In the genomic region with DNA sequence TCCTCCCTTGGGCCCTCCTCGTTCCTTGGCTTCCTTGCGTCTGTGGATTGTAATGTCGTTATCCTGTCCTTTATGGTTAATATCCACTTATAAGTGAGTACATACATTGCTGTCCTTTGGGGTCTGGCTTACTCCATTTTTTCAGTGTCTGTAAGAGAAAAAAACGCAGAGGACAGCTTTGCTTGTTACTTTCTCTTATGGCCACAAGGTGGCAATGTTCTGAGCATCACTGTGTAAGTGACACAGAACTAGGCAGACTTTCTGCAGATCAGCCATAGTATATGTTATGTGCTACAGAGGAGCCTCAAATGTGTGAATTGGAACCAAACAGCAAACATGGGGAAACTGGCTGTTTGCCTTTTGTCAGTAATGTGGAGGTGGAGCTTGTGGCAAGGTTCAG, we compare ENCODE assay signal across 9 mouse cellular contexts. TPM values are rescaled to one million over a fixed set of nuclear protein-coding genes. Genes with fewer than 3 reads are reported as not detected.
DNase-seq lines count a peak whose midpoint lies in the region; ATAC-seq and TF ChIP-seq lines count a peak whose summit lies in the region.
"Had no signal": no experiment of that assay in that cellular context is flagged by ENCODE, and none has a peak within 500 bp of the region (broad histone marks: within the 10 kb centered on the region; RNA-seq: fewer than 3 reads in every experiment).

No protein-coding gene starts in this region.

- peak; percentile 90 for TF ChIP-seq CTCF in midbrain, postnatal 0 days (IDR thresholded peaks at IDR 0.05)

- WGBS in hindbrain, embryonic 13.5 days, result 37% methylated on average over 4 of the region's 4 CpGs
- 28% methylated on average over 4 of the region's 4 CpGs for WGBS in midbrain, postnatal 0 days

- DNase-seq in layer of hippocampus, adult 11-12 months (ENCODE audit: low spot score), result peak; percentile 23
- no peak for DNase-seq in layer of hippocampus, postnatal 36 days
- DNase-seq in adipocyte (ENCODE audit: low spot score), result peak; percentile 21
- DNase-seq in midbrain, postnatal 0 days (ENCODE audit: low spot score), result peak; percentile 82
- no peak for DNase-seq in yolk sac, embryonic 10.5 days (ENCODE audit: low spot score)
- DNase-seq in left cerebral cortex, adult 18-20 months (ENCODE audit: low spot score in 2 of 2), result no peak
- DNase-seq in adrenal gland, adult 18-20 months (ENCODE audit: low spot score in 2 of 2), result no peak

- H3K4me3 ChIP-seq in hindbrain, embryonic 13.5 days, result no peak overlapping the region
- no peak overlapping the region for H3K4me3 ChIP-seq in midbrain, postnatal 0 days (ENCODE audit: low read depth, low read length)
- H3K4me3 ChIP-seq: embryonic facial prominence, embryonic 15.5 days had no signal

- H3K27me3 ChIP-seq in hindbrain, embryonic 13.5 days, result no peaks in the 10 kb centered on the region
- H3K27me3 ChIP-seq in midbrain, postnatal 0 days (ENCODE audit: insufficient read depth, low read length), result no peaks in the 10 kb centered on the region

- no peak overlapping the region for H3K27ac ChIP-seq in hindbrain, embryonic 13.5 days
- no peak overlapping the region for H3K27ac ChIP-seq in midbrain, postnatal 0 days (ENCODE audit: low read depth, low read length)
- H3K27ac ChIP-seq: embryonic facial prominence, embryonic 15.5 days had no signal

- ATAC-seq in hindbrain, embryonic 13.5 days (ENCODE audit: low FRiP score), result peak; percentile 65
- ATAC-seq in midbrain, postnatal 0 days (ENCODE audit: low FRiP score), result peak; percentile 69; the same call in 1 of the 2 replicates

- no peak overlapping the region for H3K4me2 ChIP-seq in hindbrain, embryonic 13.5 days
- no peak overlapping the region for H3K4me2 ChIP-seq in midbrain, postnatal 0 days (ENCODE audit: low read depth, low read length, poor library complexity, severe bottlenecking)
- H3K4me2 ChIP-seq: embryonic facial prominence, embryonic 15.5 days had no signal

- no peaks in the 10 kb centered on the region for H3K9me3 ChIP-seq in hindbrain, embryonic 13.5 days
- no peaks in the 10 kb centered on the region for H3K9me3 ChIP-seq in midbrain, postnatal 0 days (ENCODE audit: low read length)
- H3K9me3 ChIP-seq: embryonic facial prominence, embryonic 15.5 days had no signal

- no peaks in the 10 kb centered on the region for H3K36me3 ChIP-seq in hindbrain, embryonic 13.5 days
- no peaks in the 10 kb centered on the region for H3K36me3 ChIP-seq in midbrain, postnatal 0 days (ENCODE audit: insufficient read depth, low read length)
- H3K36me3 ChIP-seq: embryonic facial prominence, embryonic 15.5 days had no signal

- peaks cover 29% of the 10 kb centered on the region for H3K4me1 ChIP-seq in hindbrain, embryonic 13.5 days (replicated peaks)
- no peaks in the 10 kb centered on the region; the same call in 1 of the 2 replicates for H3K4me1 ChIP-seq in midbrain, postnatal 0 days (ENCODE audit: insufficient read depth, low read length)

- no peak overlapping the region for H3K9ac ChIP-seq in hindbrain, embryonic 13.5 days
- no peak overlapping the region for H3K9ac ChIP-seq in midbrain, postnatal 0 days (replicated peaks; ENCODE audit: low read length, poor library complexity, severe bottlenecking)
- H3K9ac ChIP-seq: embryonic facial prominence, embryonic 15.5 days had no signal

RNA-seq across cellular contexts. Expression of a gene that starts 17.6 kb away (rescaled TPM):
- 1 to 10 TPM; 3.5 to 3.7 TPM for total RNA-seq in layer of hippocampus, postnatal 36 days (2021)
- 0.87 and 0.98 TPM in 2 replicates for polyA plus RNA-seq in hindbrain, embryonic 13.5 days (2015; fragmentation: Nextera tagmentation; extraction: Ambion mirVana)
- total RNA-seq in midbrain, postnatal 0 days (2014; rRNA removed), result 7.6 and 8.7 TPM in 2 replicates
- 0.45 and 0.54 TPM in 2 replicates for polyA plus RNA-seq in midbrain, postnatal 0 days (2015; fragmentation: Nextera tagmentation; extraction: Ambion mirVana)
- total RNA-seq in left cerebral cortex, adult 18-20 months (2021), result 1 to 10 TPM; 2.8 to 3.1 TPM
- under 1 TPM; 0.43 to 0.58 TPM for total RNA-seq in adrenal gland, adult 18-20 months (2021)

RNA-seq across cellular contexts. Expression of a gene that starts 54.8 kb away (rescaled TPM):
- total RNA-seq in layer of hippocampus, postnatal 36 days (2021), result 10 to 100 TPM; 47.2 to 50.8 TPM
- 107 and 108 TPM in 2 replicates for polyA plus RNA-seq in hindbrain, embryonic 13.5 days (2015; fragmentation: Nextera tagmentation; extraction: Ambion mirVana)
- 65.7 and 78.7 TPM in 2 replicates for total RNA-seq in midbrain, postnatal 0 days (2014; rRNA removed)
- polyA plus RNA-seq in midbrain, postnatal 0 days (2015; fragmentation: Nextera tagmentation; extraction: Ambion mirVana), result 76.9 and 78.0 TPM in 2 replicates
- 10 to 100 TPM; 43.5 to 45.6 TPM for total RNA-seq in left cerebral cortex, adult 18-20 months (2021)
- 10 to 100 TPM; 45.3 to 47.8 TPM for total RNA-seq in adrenal gland, adult 18-20 months (2021)

Comparison
In these comparisons a context has a peak if more than half of its experiments do, and no peak if none do; other contexts are left out.
1. DNase-seq: peak in layer of hippocampus, adult 11-12 months (single experiment), adipocyte (single experiment) and midbrain, postnatal 0 days (single experiment); none in layer of hippocampus, postnatal 36 days (0 of 2), yolk sac, embryonic 10.5 days (single experiment), left cerebral cortex, adult 18-20 months (0 of 2) and adrenal gland, adult 18-20 months (0 of 2).